Mouse (Mus musculus) retina, adult 2 months (tissue): ENCODE data around the gene Plcb1.

ENCODE experiments used
- DNase-seq: peaks from one replicate; pipeline ENCODE4 v3.0.0-alpha.2; 2012; ENCODE audit warnings: low read depth, low spot score

Plcb1 gene

GRCm38 (mm10) chr2:135067419-135067818 lies 281.6 kb downstream of the Plcb1 start:
- no peak for DNase-seq

GRCm38 (mm10) chr2:135071349-135071748 lies 285.5 kb downstream of the Plcb1 start:
- DNase-seq, result no peak

- no peak for DNase-seq
Observed at GRCm38 (mm10) chr2:135072503-135072902, 286.6 kb downstream of the Plcb1 start.

GRCm38 (mm10) chr2:135073014-135073413 lies 287.1 kb downstream of the Plcb1 start:
- DNase-seq, result no peak

- no peak for DNase-seq
Observed at GRCm38 (mm10) chr2:135075375-135075774, 289.5 kb downstream of the Plcb1 start.

GRCm38 (mm10) chr2:135092588-135093162 lies 306.8 kb downstream of the Plcb1 start:
- DNase-seq, result no peak

GRCm38 (mm10) chr2:135101292-135101691 lies 315.4 kb downstream of the Plcb1 start:
- DNase-seq, result no peak

GRCm38 (mm10) chr2:135101943-135102342 lies 316.1 kb downstream of the Plcb1 start:
- no peak for DNase-seq

GRCm38 (mm10) chr2:135106649-135107048 lies 320.8 kb downstream of the Plcb1 start:
- DNase-seq, result no peak

GRCm38 (mm10) chr2:135108607-135109006 lies 322.7 kb downstream of the Plcb1 start:
- DNase-seq, result no peak

GRCm38 (mm10) chr2:135114501-135115128 lies 328.7 kb downstream of the Plcb1 start:
- DNase-seq, result no peak

GRCm38 (mm10) chr2:135123057-135123456 lies 337.2 kb downstream of the Plcb1 start:
- no peak for DNase-seq

- DNase-seq, result no peak
Observed at GRCm38 (mm10) chr2:135123695-135124343, 338.0 kb downstream of the Plcb1 start.

- DNase-seq, result no peak
Observed at GRCm38 (mm10) chr2:135140576-135140975, 354.7 kb downstream of the Plcb1 start.

GRCm38 (mm10) chr2:135152289-135152688 lies 366.4 kb downstream of the Plcb1 start:
- no peak for DNase-seq

- DNase-seq, result no peak
Observed at GRCm38 (mm10) chr2:135153248-135153647, 367.4 kb downstream of the Plcb1 start.

- no peak for DNase-seq
Observed at GRCm38 (mm10) chr2:135156055-135156454, 370.2 kb downstream of the Plcb1 start.

GRCm38 (mm10) chr2:135157961-135158360 lies 372.1 kb downstream of the Plcb1 start:
- no peak for DNase-seq

- DNase-seq, result no peak
Observed at GRCm38 (mm10) chr2:135161673-135162072, 375.8 kb downstream of the Plcb1 start.

- DNase-seq, result no peak
Observed at GRCm38 (mm10) chr2:135165512-135165911, 379.6 kb downstream of the Plcb1 start.

- no peak for DNase-seq
Observed at GRCm38 (mm10) chr2:135175544-135175943, 389.7 kb downstream of the Plcb1 start.

- DNase-seq, result no peak
Observed at GRCm38 (mm10) chr2:135187659-135188058, 401.8 kb downstream of the Plcb1 start.

GRCm38 (mm10) chr2:135200830-135201229 lies 415.0 kb downstream of the Plcb1 start:
- no peak for DNase-seq
